23 mouse cellular contexts compared by ENCODE assay signal in genomic region chrX:38039666-38040065, GRCm38 (mm10). TPM values are rescaled to one million over a fixed set of nuclear protein-coding genes. Genes with fewer than 3 reads are reported as not detected.
"Had no signal": no experiment of that assay in that cellular context is flagged by ENCODE, and none has a peak within 500 bp of the region (broad histone marks: within the 10 kb centered on the region; RNA-seq: fewer than 3 reads in every experiment).

No protein-coding gene starts in this region.

- DNase-seq: kidney, adult 8-10 months; kidney, postnatal 14 days; kidney, postnatal 4 days; layer of hippocampus, adult 9-11 months; liver, embryonic 13.5 days; lung, adult 2 months; lung, postnatal 14 days; lung, postnatal 4 days; midbrain, embryonic 14.5 days; right cerebral cortex, adult 18-20 months; right cerebral cortex, postnatal 14 days; right cerebral cortex, postnatal 4 days; thymus, adult 18-20 months; thymus, postnatal 36 days had no signal

RNA-seq across cellular contexts. Expression of gene Btg1-ps2, which starts 3.2 kb away (rescaled TPM):
- total RNA-seq: layer of hippocampus, adult 18-20 months; layer of hippocampus, postnatal 25 days; left cerebral cortex, adult 18-20 months; left cerebral cortex, postnatal 10 days; left cerebral cortex, postnatal 36 days; liver, adult 2 months; megakaryocyte progenitor cell, adult 5-6 weeks; megakaryocyte-erythroid progenitor cell, adult 5-6 weeks; midbrain, postnatal 0 days had no signal

RNA-seq across cellular contexts. Expression of gene Btg1-ps1, which starts 21.1 kb away (rescaled TPM):
- total RNA-seq: layer of hippocampus, adult 18-20 months; layer of hippocampus, postnatal 25 days; left cerebral cortex, adult 18-20 months; left cerebral cortex, postnatal 10 days; left cerebral cortex, postnatal 36 days; liver, adult 2 months; megakaryocyte progenitor cell, adult 5-6 weeks; megakaryocyte-erythroid progenitor cell, adult 5-6 weeks; midbrain, postnatal 0 days had no signal

RNA-seq across cellular contexts. Expression of gene Rhox10, which starts 26.6 kb away (rescaled TPM):
- total RNA-seq: layer of hippocampus, adult 18-20 months; layer of hippocampus, postnatal 25 days; left cerebral cortex, adult 18-20 months; left cerebral cortex, postnatal 10 days; left cerebral cortex, postnatal 36 days; liver, adult 2 months; megakaryocyte progenitor cell, adult 5-6 weeks; megakaryocyte-erythroid progenitor cell, adult 5-6 weeks; midbrain, postnatal 0 days had no signal

RNA-seq across cellular contexts. Expression of gene Rhox11, which starts 45.3 kb away (rescaled TPM):
- total RNA-seq: layer of hippocampus, adult 18-20 months; layer of hippocampus, postnatal 25 days; left cerebral cortex, adult 18-20 months; left cerebral cortex, postnatal 10 days; left cerebral cortex, postnatal 36 days; liver, adult 2 months; megakaryocyte progenitor cell, adult 5-6 weeks; megakaryocyte-erythroid progenitor cell, adult 5-6 weeks; midbrain, postnatal 0 days had no signal
